Mouse (Mus musculus): ENCODE results near the gene Immp2l. TPM values are rescaled to one million over a fixed set of nuclear protein-coding genes. Genes with fewer than 3 reads are reported as not detected.

The Immp2l gene
- total and polyA plus RNA-seq, 2 experiments from 2014 or later: 9.4 to 16.6 TPM

- H3K27ac ChIP-seq (ENCODE audit: low read depth, low read length): no peak overlapping the region
- no peaks in the 10 kb centered on the region for H3K9me3 ChIP-seq (ENCODE audit: low read length)
- no peak overlapping the region for H3K4me2 ChIP-seq (ENCODE audit: low read depth, low read length, poor library complexity, severe bottlenecking)
- ATAC-seq (ENCODE audit: low FRiP score) (no peak), DNase-seq (ENCODE audit: low spot score) (no peak)
- no peaks in the 10 kb centered on the region for H3K36me3 ChIP-seq (ENCODE audit: insufficient read depth, low read length)
- no peak for TF ChIP-seq CTCF (IDR thresholded peaks at IDR 0.05)
- no peak overlapping the region for H3K9ac ChIP-seq (replicated peaks; ENCODE audit: low read length, poor library complexity, severe bottlenecking)
- H3K4me1 ChIP-seq (ENCODE audit: insufficient read depth, low read length): no peaks in the 10 kb centered on the region; the same call in 1 of the 2 replicates
- H3K4me3 ChIP-seq (ENCODE audit: low read depth, low read length): no peak overlapping the region
- 30% methylated on average over 4 of the region's 4 CpGs for WGBS
- no peaks in the 10 kb centered on the region; the same call in 1 of the 2 replicates for H3K27me3 ChIP-seq (ENCODE audit: insufficient read depth, low read length)
Measured at GRCm38 (mm10) chr12:41643262-41643661, 619.4 kb downstream of the Immp2l start.

- Histone ChIP-seq H3K27ac (ENCODE audit: low read depth, low read length) (no peak overlapping the region), H3K36me3 (ENCODE audit: insufficient read depth, low read length) (no peaks in the 10 kb centered on the region), H3K4me1 (ENCODE audit: insufficient read depth, low read length) (no peaks in the 10 kb centered on the region; the same call in 1 of the 2 replicates), H3K27me3 (ENCODE audit: insufficient read depth, low read length) (no peaks in the 10 kb centered on the region; the same call in 1 of the 2 replicates), H3K4me3 (ENCODE audit: low read depth, low read length) (no peak overlapping the region), H3K4me2 (ENCODE audit: low read depth, low read length, poor library complexity, severe bottlenecking) (no peak overlapping the region), H3K9ac (replicated peaks; ENCODE audit: low read length, poor library complexity, severe bottlenecking) (no peak overlapping the region), H3K9me3 (ENCODE audit: low read length) (no peaks in the 10 kb centered on the region)
- ATAC-seq (ENCODE audit: low FRiP score) (no peak), DNase-seq (ENCODE audit: low spot score) (no peak)
- WGBS: 29% methylated on average over 4 of the region's 4 CpGs
- no peak for TF ChIP-seq CTCF (IDR thresholded peaks at IDR 0.05)
Measured at GRCm38 (mm10) chr12:41644802-41645551, 621.1 kb downstream of the Immp2l start.

DNA sequence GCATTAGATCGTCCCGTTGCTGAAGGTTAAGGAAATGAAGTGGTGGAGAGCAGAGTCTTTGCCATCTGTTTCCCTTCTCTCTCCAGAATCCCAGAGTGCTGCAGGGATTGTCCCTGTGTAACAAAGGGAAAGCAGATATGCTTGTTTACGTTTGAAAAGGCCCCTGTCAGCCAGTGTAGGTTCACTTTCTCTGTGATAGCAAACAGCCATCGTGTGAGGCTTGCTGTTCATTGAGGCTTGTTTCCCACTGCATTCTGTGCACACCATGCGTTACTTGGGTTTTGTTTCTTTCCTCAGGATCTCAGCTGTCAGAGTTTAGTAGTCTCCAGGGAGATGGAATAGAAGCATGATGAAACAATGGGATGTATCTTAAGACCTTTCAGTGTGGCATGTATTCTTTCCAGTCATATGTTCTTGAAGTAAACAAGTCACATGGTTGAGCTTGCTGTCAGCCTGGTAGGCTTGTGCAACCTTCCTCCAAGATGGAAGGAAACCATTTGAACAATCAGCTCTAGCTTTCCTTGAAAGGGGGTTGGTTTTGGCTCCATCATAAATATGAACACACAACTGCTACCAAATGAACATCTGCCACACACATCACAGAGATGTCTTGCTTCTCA, 623.2 kb downstream of the Immp2l start:
- WGBS: 13% methylated on average over 5 of the region's 5 CpGs

DNA sequence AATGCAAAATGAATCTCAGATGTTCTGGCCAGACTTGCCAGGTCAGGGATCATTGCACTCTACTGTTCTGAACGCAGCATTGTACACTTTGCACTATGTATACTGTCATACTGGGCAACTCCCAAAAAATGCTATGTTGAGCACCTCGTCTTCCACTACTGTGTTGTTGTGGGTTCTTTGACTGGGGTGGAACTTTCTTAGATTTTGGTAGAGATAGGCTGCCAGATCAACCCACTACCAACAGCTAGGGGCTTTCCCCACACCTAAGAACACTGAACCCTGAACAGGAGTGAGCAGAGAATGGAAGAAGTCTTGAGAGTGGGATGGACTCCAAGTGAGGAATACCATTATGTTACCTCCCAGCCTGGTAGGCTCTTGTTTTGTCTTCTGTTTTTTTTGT, 623.8 kb downstream of the Immp2l start:
- no peak for DNase-seq (ENCODE audit: low spot score)
- no peak for TF ChIP-seq CTCF (IDR thresholded peaks at IDR 0.05)
- Histone ChIP-seq H3K4me3 (ENCODE audit: low read depth, low read length) (no peak overlapping the region), H3K9ac (replicated peaks; ENCODE audit: low read length, poor library complexity, severe bottlenecking) (no peak overlapping the region), H3K27ac (ENCODE audit: low read depth, low read length) (no peak overlapping the region), H3K27me3 (ENCODE audit: insufficient read depth, low read length) (no peaks in the 10 kb centered on the region), H3K4me2 (ENCODE audit: low read depth, low read length, poor library complexity, severe bottlenecking) (no peak overlapping the region), H3K36me3 (ENCODE audit: insufficient read depth, low read length) (no peaks in the 10 kb centered on the region), H3K4me1 (ENCODE audit: insufficient read depth, low read length) (no peaks in the 10 kb centered on the region; the same call in 1 of the 2 replicates), H3K9me3 (ENCODE audit: low read length) (no peaks in the 10 kb centered on the region)
- no peak for ATAC-seq (ENCODE audit: low FRiP score)
- 83% methylated on average over 2 of the region's 2 CpGs for WGBS

More for the DNA sequence above, 623.2 kb downstream of the Immp2l start:
- TF ChIP-seq CTCF (IDR thresholded peaks at IDR 0.05): no peak
- Histone ChIP-seq H3K27me3 (ENCODE audit: insufficient read depth, low read length) (no peaks in the 10 kb centered on the region), H3K9me3 (ENCODE audit: low read length) (no peaks in the 10 kb centered on the region), H3K4me1 (ENCODE audit: insufficient read depth, low read length) (no peaks in the 10 kb centered on the region; the same call in 1 of the 2 replicates), H3K9ac (replicated peaks; ENCODE audit: low read length, poor library complexity, severe bottlenecking) (no peak overlapping the region), H3K36me3 (ENCODE audit: insufficient read depth, low read length) (no peaks in the 10 kb centered on the region), H3K4me2 (ENCODE audit: low read depth, low read length, poor library complexity, severe bottlenecking) (no peak overlapping the region), H3K27ac (ENCODE audit: low read depth, low read length) (no peak overlapping the region), H3K4me3 (ENCODE audit: low read depth, low read length) (no peak overlapping the region)
- ATAC-seq (ENCODE audit: low FRiP score): no peak
- DNase-seq (ENCODE audit: low spot score): peak; percentile 43

DNA sequence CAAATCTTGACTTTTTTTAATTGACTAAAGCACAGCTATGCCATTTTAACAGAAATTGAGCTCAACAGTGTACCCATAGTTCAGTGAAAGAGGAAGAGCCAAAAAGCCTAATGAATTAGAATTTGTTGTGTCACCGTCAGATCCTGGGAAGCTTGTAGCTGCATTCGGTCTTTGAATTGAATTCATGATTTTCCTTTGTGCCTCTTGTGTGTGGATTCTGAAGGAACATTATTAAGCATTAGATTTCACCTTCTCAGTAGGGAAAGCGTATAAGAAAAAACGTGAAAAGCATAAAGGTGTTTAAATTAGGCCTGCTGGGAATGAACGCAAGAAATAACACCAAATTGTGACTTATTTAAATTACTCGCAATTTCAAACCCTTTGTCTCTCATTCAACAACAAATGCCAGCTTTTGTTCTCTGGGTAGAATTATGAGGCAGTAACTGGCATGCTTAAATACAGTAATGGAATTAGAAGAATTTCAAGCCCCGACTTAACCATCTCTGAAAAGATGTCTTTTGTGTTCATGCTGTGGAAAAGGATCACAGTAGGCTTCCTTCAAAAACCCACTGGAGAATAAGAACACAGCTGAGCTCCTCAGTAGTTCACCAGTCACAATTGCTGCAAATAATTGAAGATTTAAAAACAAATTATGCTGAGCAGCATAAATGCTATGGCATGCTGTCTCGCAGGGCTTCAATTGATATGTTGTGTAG, 626.1 kb downstream of the Immp2l start:
- no peaks in the 10 kb centered on the region for H3K9me3 ChIP-seq (ENCODE audit: low read length)
- 23% methylated on average over 8 of the region's 8 CpGs for WGBS
- no peak for TF ChIP-seq CTCF (IDR thresholded peaks at IDR 0.05)
- ATAC-seq (ENCODE audit: low FRiP score) (no peak), DNase-seq (ENCODE audit: low spot score) (no peak)
- H3K4me3 ChIP-seq (ENCODE audit: low read depth, low read length): no peak overlapping the region
- H3K4me1 ChIP-seq (ENCODE audit: insufficient read depth, low read length): no peaks in the 10 kb centered on the region; the same call in 1 of the 2 replicates
- no peak overlapping the region for H3K4me2 ChIP-seq (ENCODE audit: low read depth, low read length, poor library complexity, severe bottlenecking)
- no peak overlapping the region for H3K27ac ChIP-seq (ENCODE audit: low read depth, low read length)
- H3K9ac ChIP-seq (replicated peaks; ENCODE audit: low read length, poor library complexity, severe bottlenecking): no peak overlapping the region
- no peaks in the 10 kb centered on the region for H3K36me3 ChIP-seq (ENCODE audit: insufficient read depth, low read length)
- H3K27me3 ChIP-seq (ENCODE audit: insufficient read depth, low read length): no peaks in the 10 kb centered on the region

Data from midbrain, postnatal 0 days (tissue).